Mouse (Mus musculus): ENCODE results near the gene Ttc21a. TPM values are rescaled to one million over a fixed set of nuclear protein-coding genes. Genes with fewer than 3 reads are reported as not detected.

The Ttc21a gene
- polyA plus RNA-seq, 1 experiment from 2014 or later: 0.06 TPM

- H3K27ac ChIP-seq: no peak overlapping the region
- no peak overlapping the region for H3K9ac ChIP-seq
- no peaks in the 10 kb centered on the region for H3K4me1 ChIP-seq
- no peak for ATAC-seq
- peaks cover 97% of the 10 kb centered on the region for H3K36me3 ChIP-seq
- H3K4me2 ChIP-seq: no peak overlapping the region
- H3K4me3 ChIP-seq: no peak overlapping the region
- H3K9me3 ChIP-seq (replicated peaks): no peaks in the 10 kb centered on the region
- no peaks in the 10 kb centered on the region for H3K27me3 ChIP-seq (replicated peaks)
- WGBS (ENCODE audit: insufficient replicate concordance): 76% methylated on average over 13 of the region's 13 CpGs
Measured at GRCm38 (mm10) chr9:119913087-119913838, 24.1 kb upstream of the Ttc21a start.

- ATAC-seq: no peak
- 89% methylated on average over 1 of the region's 1 CpGs for WGBS (ENCODE audit: insufficient replicate concordance)
Measured at GRCm38 (mm10) chr9:119919858-119920257, 17.5 kb upstream of the Ttc21a start.

GRCm38 (mm10) chr9:119923462-119923861, 13.9 kb upstream of the Ttc21a start:
- no peak overlapping the region for H3K4me3 ChIP-seq
- peaks cover 10% of the 10 kb centered on the region; the same call in 1 of the 2 replicates for H3K4me1 ChIP-seq
- H3K36me3 ChIP-seq: peaks cover 97% of the 10 kb centered on the region
- ATAC-seq: no peak
- H3K4me2 ChIP-seq: no peak overlapping the region
- H3K9ac ChIP-seq: no peak overlapping the region
- 51% methylated on average over 4 of the region's 4 CpGs for WGBS (ENCODE audit: insufficient replicate concordance)
- no peak overlapping the region for H3K27ac ChIP-seq
- H3K9me3 ChIP-seq (replicated peaks): no peaks in the 10 kb centered on the region
- no peaks in the 10 kb centered on the region for H3K27me3 ChIP-seq (replicated peaks)

More at GRCm38 (mm10) chr9:119919858-119920257, 17.5 kb upstream of the Ttc21a start:
- Histone ChIP-seq H3K36me3 (peaks cover 96% of the 10 kb centered on the region), H3K9ac (no peak overlapping the region), H3K4me1 (no peaks in the 10 kb centered on the region), H3K27me3 (replicated peaks) (no peaks in the 10 kb centered on the region), H3K9me3 (replicated peaks) (no peaks in the 10 kb centered on the region), H3K4me3 (no peak overlapping the region), H3K4me2 (no peak overlapping the region), H3K27ac (no peak overlapping the region)

- H3K4me3 ChIP-seq: no peak overlapping the region
- H3K27me3 ChIP-seq (replicated peaks): no peaks in the 10 kb centered on the region
- 42% methylated on average over 16 of the region's 16 CpGs for WGBS (ENCODE audit: insufficient replicate concordance)
- 0 out of 2 replicates have a peak, but pooled peaks have one; percentile 30 for ATAC-seq
- H3K4me2 ChIP-seq: no peak overlapping the region
- H3K27ac ChIP-seq: no peak overlapping the region
- H3K4me1 ChIP-seq: peaks cover 10% of the 10 kb centered on the region; the same call in 1 of the 2 replicates
- peaks cover 97% of the 10 kb centered on the region for H3K36me3 ChIP-seq
- H3K9me3 ChIP-seq (replicated peaks): no peaks in the 10 kb centered on the region
- H3K9ac ChIP-seq: no peak overlapping the region
Measured at GRCm38 (mm10) chr9:119925120-119925657, 12.2 kb upstream of the Ttc21a start.

GRCm38 (mm10) chr9:119925729-119926128, 11.7 kb upstream of the Ttc21a start:
- 67% methylated on average over 8 of the region's 8 CpGs for WGBS (ENCODE audit: insufficient replicate concordance)
- Histone ChIP-seq H3K36me3 (peaks cover 97% of the 10 kb centered on the region), H3K4me3 (no peak overlapping the region), H3K9me3 (replicated peaks) (no peaks in the 10 kb centered on the region), H3K27me3 (replicated peaks) (no peaks in the 10 kb centered on the region), H3K27ac (no peak overlapping the region), H3K4me2 (no peak overlapping the region), H3K4me1 (peaks cover 10% of the 10 kb centered on the region; the same call in 1 of the 2 replicates), H3K9ac (no peak overlapping the region)
- ATAC-seq: no peak

- Histone ChIP-seq H3K4me3 (no peak overlapping the region), H3K27ac (0 out of 2 replicates have a peak overlapping the region, but pooled peaks have one; percentile 3), H3K9me3 (replicated peaks) (no peaks in the 10 kb centered on the region), H3K4me2 (no peak overlapping the region), H3K27me3 (replicated peaks) (no peaks in the 10 kb centered on the region), H3K36me3 (peaks cover 97% of the 10 kb centered on the region), H3K4me1 (peaks cover 10% of the 10 kb centered on the region; the same call in 1 of the 2 replicates), H3K9ac (no peak overlapping the region)
- no peak for ATAC-seq
- 76% methylated on average over 5 of the region's 5 CpGs for WGBS (ENCODE audit: insufficient replicate concordance)
Measured at GRCm38 (mm10) chr9:119926497-119926896, 10.9 kb upstream of the Ttc21a start.

GRCm38 (mm10) chr9:119932358-119932757, 5.0 kb upstream of the Ttc21a start:
- H3K4me2 ChIP-seq: no peak overlapping the region
- WGBS (ENCODE audit: insufficient replicate concordance): 76% methylated on average over 12 of the region's 12 CpGs
- no peak overlapping the region for H3K9ac ChIP-seq
- H3K9me3 ChIP-seq (replicated peaks): no peaks in the 10 kb centered on the region
- H3K4me3 ChIP-seq: no peak overlapping the region
- H3K36me3 ChIP-seq: peaks cover 67% of the 10 kb centered on the region
- peaks cover 27% of the 10 kb centered on the region for H3K4me1 ChIP-seq
- H3K27me3 ChIP-seq (replicated peaks): no peaks in the 10 kb centered on the region
- H3K27ac ChIP-seq: no peak overlapping the region
- no peak for ATAC-seq

- Histone ChIP-seq H3K36me3 (peaks cover 54% of the 10 kb centered on the region), H3K4me2 (no peak overlapping the region), H3K9me3 (replicated peaks) (no peaks in the 10 kb centered on the region), H3K27ac (no peak overlapping the region), H3K4me3 (no peak overlapping the region), H3K9ac (no peak overlapping the region), H3K27me3 (replicated peaks) (no peaks in the 10 kb centered on the region), H3K4me1 (peaks cover 35% of the 10 kb centered on the region)
- ATAC-seq: no peak
- WGBS (ENCODE audit: insufficient replicate concordance): 78% methylated on average over 6 of the region's 6 CpGs
Measured at GRCm38 (mm10) chr9:119933675-119934074, 3.7 kb upstream of the Ttc21a start.

- H3K9ac ChIP-seq: no peak overlapping the region
- H3K36me3 ChIP-seq: peaks cover 8% of the 10 kb centered on the region
- H3K4me3 ChIP-seq: no peak overlapping the region
- WGBS (ENCODE audit: insufficient replicate concordance): 43% methylated on average over 4 of the region's 4 CpGs
- no peak overlapping the region for H3K27ac ChIP-seq
- H3K9me3 ChIP-seq (replicated peaks): no peaks in the 10 kb centered on the region
- ATAC-seq: no peak
- H3K27me3 ChIP-seq (replicated peaks): no peaks in the 10 kb centered on the region
- H3K4me1 ChIP-seq: peaks cover 33% of the 10 kb centered on the region
- H3K4me2 ChIP-seq: no peak overlapping the region
Measured at GRCm38 (mm10) chr9:119938496-119938895, 1.1 kb downstream of the Ttc21a start.

- 75% methylated on average over 10 of the region's 10 CpGs for WGBS (ENCODE audit: insufficient replicate concordance)
- no peak overlapping the region for H3K4me3 ChIP-seq
- H3K9ac ChIP-seq: no peak overlapping the region
- no peaks in the 10 kb centered on the region for H3K27me3 ChIP-seq (replicated peaks)
- H3K9me3 ChIP-seq (replicated peaks): no peaks in the 10 kb centered on the region
- peaks cover 8% of the 10 kb centered on the region for H3K36me3 ChIP-seq
- no peak overlapping the region for H3K4me2 ChIP-seq
- H3K4me1 ChIP-seq: peaks cover 30% of the 10 kb centered on the region
- H3K27ac ChIP-seq: no peak overlapping the region
- ATAC-seq: no peak
Measured at GRCm38 (mm10) chr9:119939646-119940045, 2.2 kb downstream of the Ttc21a start.

GRCm38 (mm10) chr9:119941407-119941806, 4.0 kb downstream of the Ttc21a start:
- no peak for ATAC-seq
- Histone ChIP-seq H3K4me3 (no peak overlapping the region), H3K36me3 (no peaks in the 10 kb centered on the region), H3K9me3 (replicated peaks) (no peaks in the 10 kb centered on the region), H3K27me3 (replicated peaks) (no peaks in the 10 kb centered on the region), H3K9ac (no peak overlapping the region), H3K4me1 (peaks cover 20% of the 10 kb centered on the region), H3K27ac (no peak overlapping the region), H3K4me2 (no peak overlapping the region)
- 72% methylated on average over 5 of the region's 5 CpGs for WGBS (ENCODE audit: insufficient replicate concordance)

GRCm38 (mm10) chr9:119941861-119942260, 4.5 kb downstream of the Ttc21a start:
- no peak for ATAC-seq
- Histone ChIP-seq H3K4me3 (no peak overlapping the region), H3K4me1 (peaks cover 15% of the 10 kb centered on the region), H3K4me2 (no peak overlapping the region), H3K27me3 (replicated peaks) (no peaks in the 10 kb centered on the region), H3K27ac (no peak overlapping the region), H3K36me3 (no peaks in the 10 kb centered on the region), H3K9me3 (replicated peaks) (no peaks in the 10 kb centered on the region), H3K9ac (no peak overlapping the region)
- 81% methylated on average over 14 of the region's 14 CpGs for WGBS (ENCODE audit: insufficient replicate concordance)
